Mouse (Mus musculus) liver, embryonic 15.5 days (tissue): ENCODE measurements around the gene Hjurp. TPM values are rescaled to one million over a fixed set of nuclear protein-coding genes. Genes with fewer than 3 reads are reported as not detected.

ENCODE experiments used
- ATAC-seq: fragments of 200-750 bp; cut with Nextera tagmentation; 2 replicates; pipeline ENCODE4 v1.8.0; 2017; ENCODE audit warnings: moderate number of reproducible peaks, mild to moderate bottlenecking, moderate library complexity; ENCODE audit not compliant: insufficient read depth
- H3K27ac ChIP-seq: fragments of 300-500 bp; sonication (generic); replicated peaks from 2 replicates; pipeline ENCODE4 v1.5.1; 2015; ENCODE audit warnings: mild to moderate bottlenecking, inconsistent platforms
- H3K27me3 ChIP-seq: fragments of 300-500 bp; sonication (generic); 2 replicates; pipeline ENCODE4 v1.6.1; 2015; ENCODE audit warnings: mild to moderate bottlenecking, inconsistent platforms
- H3K36me3 ChIP-seq: fragments of 300-500 bp; sonication (generic); replicated peaks from 2 replicates; pipeline ENCODE4 v1.6.1; 2015; ENCODE audit warnings: moderate library complexity, mild to moderate bottlenecking, inconsistent platforms
- H3K4me1 ChIP-seq: fragments of 300-500 bp; sonication (generic); replicated peaks from 2 replicates; pipeline ENCODE4 v1.6.1; 2015; ENCODE audit warnings: inconsistent platforms
- H3K4me2 ChIP-seq: fragments of 300-500 bp; sonication (generic); 2 replicates; pipeline ENCODE4 v1.6.1; 2015; ENCODE audit warnings: moderate library complexity, mild to moderate bottlenecking, inconsistent platforms
- H3K4me3 ChIP-seq: fragments of 300-500 bp; sonication (generic); replicated peaks from 2 replicates; pipeline ENCODE4 v1.5.1; 2015; ENCODE audit warnings: mild to moderate bottlenecking, inconsistent platforms
- H3K9ac ChIP-seq: fragments of 300-500 bp; sonication (generic); 2 replicates; pipeline ENCODE4 v1.6.1; 2015; ENCODE audit warnings: moderate library complexity, mild to moderate bottlenecking, inconsistent platforms
- H3K9me3 ChIP-seq: fragments of 300-500 bp; sonication (generic); replicated peaks from 2 replicates; pipeline ENCODE4 v1.6.1; 2016; ENCODE audit warnings: inconsistent platforms
- WGBS: fragments of 180-500 bp; shearing (Covaris S2); methylation state at CpG from one replicate; pipeline ENCODE4 v1.1.7; 2015; ENCODE audit warnings: mixed read lengths; ENCODE audit not compliant: insufficient replicate concordance; 5-methylcytosine and 5-hydroxymethylcytosine counted together
- polyA plus RNA-seq: library from polyadenylated mRNA; unstranded; fragments of >200 nt; fragmentation: Nextera tagmentation; extraction: Ambion mirVana; gene quantifications from 2 replicates; pipeline ENCODE4 v1.2.1, GENCODE M21; 2015

Hjurp gene
- polyA plus RNA-seq, 1 experiment from 2014 or later: 62.7 TPM

GRCm38 (mm10) chr1:88286136-88286845, 8.9 kb upstream of the Hjurp start:
- Histone ChIP-seq H3K27me3 (no peaks in the 10 kb centered on the region), H3K4me1 (no peaks in the 10 kb centered on the region), H3K36me3 (no peaks in the 10 kb centered on the region), H3K9me3 (no peaks in the 10 kb centered on the region), H3K4me3 (no peak overlapping the region), H3K9ac (no peak overlapping the region), H3K27ac (no peak overlapping the region), H3K4me2 (no peak overlapping the region)
- 65% methylated on average over 15 of the region's 15 CpGs for WGBS
- no peak for ATAC-seq

- H3K36me3 ChIP-seq: no peaks in the 10 kb centered on the region
- no peaks in the 10 kb centered on the region for H3K9me3 ChIP-seq
- H3K4me2 ChIP-seq: no peak overlapping the region
- no peaks in the 10 kb centered on the region for H3K4me1 ChIP-seq
- no peak overlapping the region for H3K4me3 ChIP-seq
- 48% methylated on average over 5 of the region's 5 CpGs for WGBS
- ATAC-seq: no peak
- H3K27ac ChIP-seq: no peak overlapping the region
- H3K27me3 ChIP-seq: no peaks in the 10 kb centered on the region
- no peak overlapping the region for H3K9ac ChIP-seq
Measured at GRCm38 (mm10) chr1:88285652-88286051, 8.2 kb upstream of the Hjurp start.

GRCm38 (mm10) chr1:88284946-88285320, 7.5 kb upstream of the Hjurp start:
- H3K27me3 ChIP-seq: no peaks in the 10 kb centered on the region
- ATAC-seq: peak; percentile 8; the same call in 1 of the 2 replicates
- H3K4me3 ChIP-seq: no peak overlapping the region
- H3K9ac ChIP-seq: no peak overlapping the region
- WGBS: 52% methylated on average over 7 of the region's 7 CpGs
- H3K4me1 ChIP-seq: no peaks in the 10 kb centered on the region
- H3K9me3 ChIP-seq: no peaks in the 10 kb centered on the region
- no peak overlapping the region for H3K4me2 ChIP-seq
- no peaks in the 10 kb centered on the region for H3K36me3 ChIP-seq
- H3K27ac ChIP-seq: no peak overlapping the region

- peak; percentile 27 for ATAC-seq
- H3K27me3 ChIP-seq: no peaks in the 10 kb centered on the region
- 46% methylated on average over 10 of the region's 10 CpGs for WGBS
- H3K9me3 ChIP-seq: no peaks in the 10 kb centered on the region
- H3K9ac ChIP-seq: no peak overlapping the region
- peaks cover 3% of the 10 kb centered on the region for H3K4me1 ChIP-seq
- H3K36me3 ChIP-seq: no peaks in the 10 kb centered on the region
- H3K4me2 ChIP-seq: no peak overlapping the region
- no peak overlapping the region for H3K4me3 ChIP-seq
- no peak overlapping the region for H3K27ac ChIP-seq
Measured at GRCm38 (mm10) chr1:88284228-88284945, 7.0 kb upstream of the Hjurp start.

- Histone ChIP-seq H3K9ac (no peak overlapping the region), H3K27ac (no peak overlapping the region), H3K4me3 (no peak overlapping the region), H3K4me2 (no peak overlapping the region), H3K9me3 (no peaks in the 10 kb centered on the region), H3K36me3 (no peaks in the 10 kb centered on the region), H3K27me3 (no peaks in the 10 kb centered on the region), H3K4me1 (peaks cover 9% of the 10 kb centered on the region)
- 59% methylated on average over 15 of the region's 15 CpGs for WGBS
- no peak for ATAC-seq
Measured at GRCm38 (mm10) chr1:88283376-88284227, 6.2 kb upstream of the Hjurp start.

- Histone ChIP-seq H3K4me1 (peaks cover 20% of the 10 kb centered on the region), H3K4me3 (no peak overlapping the region), H3K4me2 (no peak overlapping the region), H3K36me3 (no peaks in the 10 kb centered on the region), H3K27me3 (no peaks in the 10 kb centered on the region), H3K27ac (no peak overlapping the region), H3K9me3 (no peaks in the 10 kb centered on the region), H3K9ac (no peak overlapping the region)
- ATAC-seq: no peak
- WGBS: 48% methylated on average over 3 of the region's 3 CpGs
Measured at GRCm38 (mm10) chr1:88282301-88282700, 4.9 kb upstream of the Hjurp start.

GRCm38 (mm10) chr1:88280006-88280690, 2.7 kb upstream of the Hjurp start:
- Histone ChIP-seq H3K27me3 (no peaks in the 10 kb centered on the region), H3K4me2 (no peak overlapping the region), H3K9ac (no peak overlapping the region), H3K4me3 (no peak overlapping the region), H3K9me3 (no peaks in the 10 kb centered on the region), H3K36me3 (peaks cover 9% of the 10 kb centered on the region), H3K4me1 (peaks cover 36% of the 10 kb centered on the region), H3K27ac (no peak overlapping the region)
- 60% methylated on average over 15 of the region's 15 CpGs for WGBS
- no peak for ATAC-seq

GRCm38 (mm10) chr1:88279111-88280005, 1.9 kb upstream of the Hjurp start:
- H3K27ac ChIP-seq: peak overlapping the region; percentile 7
- ATAC-seq: no peak
- no peaks in the 10 kb centered on the region for H3K27me3 ChIP-seq
- H3K4me3 ChIP-seq: no peak overlapping the region
- H3K4me1 ChIP-seq: peaks cover 42% of the 10 kb centered on the region
- H3K36me3 ChIP-seq: peaks cover 16% of the 10 kb centered on the region
- no peaks in the 10 kb centered on the region for H3K9me3 ChIP-seq
- WGBS: 37% methylated on average over 9 of the region's 9 CpGs
- no peak overlapping the region for H3K9ac ChIP-seq
- no peak overlapping the region for H3K4me2 ChIP-seq

GRCm38 (mm10) chr1:88277818-88278511, 532 bp upstream of the Hjurp start:
- no peak for ATAC-seq
- Histone ChIP-seq H3K4me1 (peaks cover 42% of the 10 kb centered on the region), H3K27ac (peak overlapping the region; percentile 84), H3K36me3 (peaks cover 30% of the 10 kb centered on the region), H3K9ac (peak overlapping the region; percentile 68), H3K4me3 (peak overlapping the region; percentile 60), H3K9me3 (no peaks in the 10 kb centered on the region), H3K27me3 (no peaks in the 10 kb centered on the region), H3K4me2 (peak overlapping the region; percentile 66)
- WGBS: 59% methylated on average over 18 of the region's 18 CpGs
